Mouse (Mus musculus) right cerebral cortex, adult 2 months (tissue): ENCODE measurements around the gene Cyp1a1.

ENCODE experiments used
- DNase-seq, 2 experiments: peaks; one replicate each; pipeline ENCODE4 v3.0.0; 2021 to 2022; ENCODE audit warnings: low spot score in 2 of 2

The Cyp1a1 gene

GRCm38 (mm10) chr9:57656631-57657350 lies 30.9 kb upstream of the Cyp1a1 start:
- peak in 1 of 2 experiments; percentile 18 for DNase-seq

DNA sequence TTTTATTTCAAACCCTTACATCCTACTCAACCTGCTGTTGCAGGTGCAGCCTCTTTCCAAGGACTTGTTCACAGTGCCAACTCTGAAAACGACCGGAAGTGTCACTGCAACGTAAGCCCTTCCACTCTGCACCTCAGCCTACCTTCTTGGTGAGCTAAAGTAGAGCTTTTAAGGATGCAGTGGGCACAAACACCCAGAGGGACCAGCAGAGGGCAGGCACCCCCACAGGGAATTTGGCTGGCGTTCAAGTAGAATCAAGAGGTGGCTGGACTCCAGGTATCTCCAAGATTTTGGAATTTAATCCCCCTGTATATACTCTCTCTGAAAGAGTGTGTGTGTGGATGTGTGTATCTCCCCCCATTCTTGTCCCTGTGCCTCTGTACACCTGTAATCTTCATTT lies 29.9 kb upstream of the Cyp1a1 start:
- no peak for DNase-seq

DNA sequence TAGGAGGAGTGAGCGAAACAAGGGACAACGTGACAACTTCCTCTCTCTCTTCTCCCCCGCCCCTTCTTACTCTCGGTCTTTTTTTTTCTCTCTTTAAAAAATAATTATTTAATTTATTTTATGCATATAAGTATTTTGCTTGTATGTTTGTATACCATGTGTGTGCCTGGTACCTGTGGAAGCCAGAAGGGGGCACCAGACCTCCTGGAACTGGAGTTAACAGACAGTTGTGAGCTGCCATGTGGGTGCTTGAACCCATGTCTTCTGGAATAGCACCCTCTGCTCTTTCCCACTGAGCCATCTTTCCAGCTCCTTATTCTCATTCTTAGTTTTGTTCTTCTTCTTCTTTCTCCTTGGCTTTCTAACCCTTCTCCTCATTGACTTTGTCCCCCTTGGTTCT lies 28.8 kb upstream of the Cyp1a1 start:
- no peak for DNase-seq

- peak; percentile 85 to 86 for DNase-seq
Observed at GRCm38 (mm10) chr9:57659774-57660173, 28.0 kb upstream of the Cyp1a1 start.

DNA sequence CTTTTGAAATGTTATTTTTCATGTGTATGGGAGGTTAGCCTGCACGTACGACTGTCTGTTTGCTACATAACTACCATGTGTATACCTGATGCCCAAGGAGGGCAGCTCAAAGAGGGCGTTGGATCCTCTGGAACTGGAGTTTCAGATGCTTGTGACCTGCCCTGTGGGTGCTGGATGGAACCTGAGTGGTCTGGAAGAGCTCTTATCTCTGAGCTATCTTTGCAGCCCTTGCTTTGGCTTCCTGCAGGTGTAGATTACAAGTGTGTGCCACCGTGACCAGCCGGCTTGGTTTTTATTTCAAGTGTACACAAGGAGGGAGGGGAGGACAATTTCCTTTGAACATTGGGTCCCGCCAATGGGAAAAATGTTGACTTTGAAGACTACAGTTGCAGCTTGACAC lies 27.2 kb upstream of the Cyp1a1 start:
- DNase-seq: no peak

DNA sequence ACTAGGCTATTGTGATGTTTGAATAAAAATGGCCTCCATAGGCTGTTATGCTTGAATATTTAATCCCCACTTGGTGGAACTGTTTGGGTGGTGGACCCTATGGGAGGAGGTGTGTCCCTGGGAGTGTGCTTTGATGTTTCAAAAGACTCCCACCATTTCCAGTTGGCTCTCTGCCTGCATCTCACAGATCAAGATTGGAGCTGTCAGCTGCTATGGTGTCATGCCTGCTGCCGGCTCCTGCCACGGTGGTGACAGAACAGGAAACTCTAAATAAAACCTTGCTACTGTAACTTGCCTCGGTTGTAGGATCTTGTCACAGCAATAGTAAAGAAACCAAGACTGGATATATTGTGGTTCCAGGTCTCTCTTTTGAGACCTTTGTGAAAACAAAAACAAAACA lies 26.2 kb upstream of the Cyp1a1 start:
- DNase-seq: no peak

- DNase-seq: no peak
Observed at GRCm38 (mm10) chr9:57664616-57665015, 23.1 kb upstream of the Cyp1a1 start.

DNA sequence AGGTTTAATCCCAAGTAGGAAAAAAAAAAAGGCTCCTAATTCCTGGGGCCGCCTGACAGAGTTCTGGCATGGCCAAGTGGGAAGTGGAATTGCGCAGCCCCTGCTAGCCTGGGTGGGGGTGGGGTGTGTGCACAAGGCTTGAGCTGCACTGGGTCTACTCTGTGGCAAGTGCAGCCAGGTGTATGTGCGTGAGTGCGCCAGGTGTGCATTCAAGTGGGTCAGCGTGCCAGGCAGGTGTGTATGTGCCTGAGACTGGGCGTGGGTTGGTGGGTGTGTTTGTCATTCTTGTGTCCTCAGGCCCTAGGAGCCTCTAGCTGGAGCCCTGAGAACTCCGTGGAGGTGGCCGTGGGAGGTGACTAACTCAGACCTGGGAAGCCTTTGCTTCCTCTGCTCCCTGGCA lies 21.2 kb upstream of the Cyp1a1 start:
- no peak for DNase-seq

DNA sequence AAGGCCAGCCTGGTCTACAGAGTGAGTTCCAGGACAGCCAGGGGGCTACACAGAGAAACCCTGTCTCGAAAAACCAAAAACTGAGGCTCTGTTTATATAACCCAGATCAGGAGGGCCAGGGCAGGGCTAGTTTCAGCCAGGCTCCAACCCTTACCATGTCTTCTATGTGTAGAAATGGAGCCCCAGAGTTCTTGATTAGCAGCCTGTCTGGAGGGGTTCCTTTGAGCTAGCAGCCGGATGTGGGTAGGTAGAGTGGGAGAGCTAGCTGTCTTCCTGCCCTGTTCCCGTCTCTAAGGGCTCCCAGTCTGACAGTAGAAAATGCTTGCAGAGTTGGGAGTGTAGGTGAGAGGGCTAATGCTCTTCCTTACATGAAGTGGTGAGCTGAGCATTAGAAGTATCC lies 20.6 kb upstream of the Cyp1a1 start:
- no peak for DNase-seq

DNA sequence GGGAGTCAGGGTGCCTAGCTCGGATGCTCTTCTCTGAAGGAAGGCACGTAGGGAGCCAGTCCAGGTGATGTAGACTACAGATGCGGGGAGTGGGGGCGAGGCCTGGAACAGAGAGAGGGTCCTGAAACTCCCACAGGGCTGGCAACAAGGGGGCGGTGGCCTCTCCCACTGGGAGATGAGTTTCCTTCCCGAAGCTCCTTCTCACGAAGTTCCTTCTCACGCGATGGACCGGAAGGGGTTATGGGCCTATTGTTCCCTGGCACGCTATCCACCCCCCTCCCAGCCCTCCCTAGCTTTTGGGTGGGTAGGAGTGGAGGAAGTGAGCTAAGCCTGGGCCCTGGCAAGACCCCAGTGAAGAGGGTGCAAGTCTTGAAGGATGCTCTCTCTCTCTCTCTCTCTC lies 19.9 kb upstream of the Cyp1a1 start:
- DNase-seq: no peak

GRCm38 (mm10) chr9:57668277-57668676 lies 19.5 kb upstream of the Cyp1a1 start:
- no peak for DNase-seq

- DNase-seq: no peak
Observed at GRCm38 (mm10) chr9:57669566-57669965, 18.2 kb upstream of the Cyp1a1 start.

DNA sequence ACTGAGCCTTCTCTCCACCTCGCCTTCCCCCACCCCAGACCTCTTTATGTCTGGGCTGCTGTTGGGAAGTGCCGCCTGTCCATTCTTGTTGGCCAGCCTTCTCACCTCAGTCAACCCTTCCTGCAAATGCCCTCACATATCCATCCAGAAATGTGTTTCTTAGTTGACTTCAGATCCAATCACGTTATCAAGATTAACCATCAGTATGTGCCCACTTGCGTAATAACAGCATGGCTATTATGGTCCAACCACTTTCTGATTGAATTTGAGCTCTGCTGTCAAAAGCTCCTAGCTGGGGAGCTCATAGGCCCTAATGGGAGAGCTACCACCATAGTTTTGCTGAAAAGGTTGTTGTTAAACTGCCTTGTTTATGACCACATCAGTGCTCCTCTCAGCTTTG lies 16.7 kb upstream of the Cyp1a1 start:
- DNase-seq: no peak

DNA sequence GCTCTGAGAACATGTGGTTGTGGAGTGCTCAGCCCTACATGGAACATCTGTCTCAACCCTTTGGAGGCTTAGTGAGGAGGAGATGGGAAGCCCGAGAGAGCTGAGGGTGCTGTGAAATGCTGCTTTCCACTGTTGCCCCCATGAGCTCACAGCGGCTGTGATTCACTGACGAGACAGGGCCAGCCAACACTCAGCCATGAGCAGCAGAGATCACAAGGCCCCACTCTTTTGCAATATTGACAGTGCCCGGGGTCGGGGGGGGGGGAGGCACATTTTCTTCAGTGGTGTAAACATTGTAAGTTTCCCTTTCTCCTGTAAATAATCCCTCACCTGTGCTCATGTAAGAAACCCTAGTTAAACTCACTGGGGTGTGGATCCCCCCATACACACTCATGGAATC lies 16.2 kb upstream of the Cyp1a1 start:
- DNase-seq: no peak

- DNase-seq: no peak
Observed at GRCm38 (mm10) chr9:57681411-57681810, 6.3 kb upstream of the Cyp1a1 start.

- DNase-seq: no peak
Observed at GRCm38 (mm10) chr9:57683520-57683919, 4.2 kb upstream of the Cyp1a1 start, which contains the start of gene Cyp1a2. Cyp1a2 (minus strand) TSS chr9:57683703.

GRCm38 (mm10) chr9:57686011-57686410 lies 1.7 kb upstream of the Cyp1a1 start:
- DNase-seq: no peak

DNA sequence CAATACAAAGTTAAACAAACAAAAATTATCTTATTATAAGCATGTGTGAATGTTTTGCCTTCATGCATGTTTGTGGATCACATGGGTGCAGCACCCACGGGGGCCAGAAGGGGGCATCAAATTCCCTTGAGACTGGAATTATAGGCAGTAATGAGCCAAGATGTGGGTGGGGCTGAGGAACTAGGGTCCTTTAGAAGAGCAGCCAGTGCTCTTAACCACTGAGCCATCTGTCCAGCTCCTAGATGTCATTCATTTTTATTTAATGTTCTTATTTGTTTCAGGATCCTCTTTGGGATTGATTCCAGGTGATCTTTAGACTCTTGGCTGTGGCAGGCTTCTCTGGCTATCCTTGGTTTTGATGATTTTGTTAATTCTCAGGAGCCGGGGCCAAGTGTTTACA lies 430 bp downstream of the Cyp1a1 start:
- DNase-seq: no peak

DNA sequence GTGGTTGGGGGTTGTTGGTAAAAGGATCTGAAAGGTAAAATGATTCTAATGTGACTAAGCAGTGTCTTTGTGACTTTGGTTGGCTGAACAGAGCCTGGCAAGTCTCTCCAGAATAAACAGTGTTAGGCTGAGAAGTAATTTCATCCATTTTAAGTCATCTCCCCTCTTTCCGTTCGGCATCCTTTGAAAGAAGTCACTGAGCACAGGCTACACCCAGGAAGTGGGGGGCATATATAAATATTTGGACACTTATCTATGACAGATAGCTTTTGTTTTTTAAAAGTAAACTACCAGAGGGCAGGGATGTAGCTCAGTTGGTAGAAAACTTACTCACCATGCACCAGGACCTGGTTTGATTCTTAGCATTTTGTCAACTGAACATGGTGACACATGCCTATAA lies 878 bp downstream of the Cyp1a1 start:
- no peak for DNase-seq

GRCm38 (mm10) chr9:57694108-57694507 lies 6.4 kb downstream of the Cyp1a1 start:
- DNase-seq: no peak

GRCm38 (mm10) chr9:57696380-57697285 lies 8.9 kb downstream of the Cyp1a1 start:
- peak; percentile 65 to 76 for DNase-seq

- DNase-seq: no peak
Observed at GRCm38 (mm10) chr9:57697380-57697779, 9.7 kb downstream of the Cyp1a1 start.
